24 mouse cellular contexts compared by ENCODE assay signal in the genomic region with DNA sequence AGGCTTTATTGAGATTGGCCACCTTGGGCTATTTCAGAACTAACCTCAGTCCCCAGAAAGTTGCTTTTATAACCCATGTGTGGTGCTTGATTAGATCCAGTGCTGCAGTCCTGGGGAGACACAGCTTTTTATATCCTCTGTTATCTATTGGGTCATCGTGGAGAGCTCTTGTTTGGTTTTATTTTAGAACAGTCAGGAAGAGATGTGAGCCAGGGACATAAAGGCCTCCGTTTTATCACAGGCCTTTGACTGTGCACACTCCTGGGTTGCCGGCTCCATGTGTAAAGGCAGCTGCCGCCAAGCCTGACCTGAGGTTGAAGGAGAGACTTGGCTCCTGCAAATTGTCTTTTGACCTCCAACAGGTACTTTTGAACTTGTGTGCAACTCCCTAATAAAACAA. TPM values are rescaled to one million over a fixed set of nuclear protein-coding genes. Genes with fewer than 3 reads are reported as not detected.
"Had no signal": no experiment of that assay in that cellular context is flagged by ENCODE, and none has a peak within 500 bp of the region (broad histone marks: within the 10 kb centered on the region; RNA-seq: fewer than 3 reads in every experiment).

No protein-coding gene starts in this region.

- H3K4me3 ChIP-seq: layer of hippocampus, adult 2 months; limb, embryonic 13.5 days; megakaryocyte, embryonic 14.5 days; midbrain, embryonic 15.5 days; neural tube, embryonic 12.5 days had no signal

- H3K9me3 ChIP-seq: limb, embryonic 13.5 days; megakaryocyte, embryonic 14.5 days; midbrain, embryonic 15.5 days; neural tube, embryonic 12.5 days had no signal

- H3K36me3 ChIP-seq: limb, embryonic 13.5 days; midbrain, embryonic 15.5 days; neural tube, embryonic 12.5 days had no signal

- H3K27me3 ChIP-seq: midbrain, embryonic 15.5 days had no signal

- H3K4me2 ChIP-seq: limb, embryonic 13.5 days; midbrain, embryonic 11.5 days; midbrain, embryonic 15.5 days; neural tube, embryonic 12.5 days had no signal

- DNase-seq: kidney, postnatal 4 days; left cerebral cortex, postnatal 4 days; lung, adult 18-20 months; lung, postnatal 4 days; right cerebral cortex, postnatal 4 days; spleen, adult 18-20 months; thymus, adult 18-20 months; thymus, postnatal 14 days had no signal

- H3K27ac ChIP-seq: layer of hippocampus, adult 2 months; limb, embryonic 13.5 days; liver, embryonic 14.5 days; midbrain, embryonic 15.5 days; neural tube, embryonic 12.5 days had no signal

- ATAC-seq: midbrain, embryonic 15.5 days had no signal

- H3K9ac ChIP-seq: limb, embryonic 13.5 days; liver, embryonic 14.5 days; midbrain, embryonic 15.5 days; neural tube, embryonic 12.5 days had no signal

RNA-seq across cellular contexts. Expression of a gene that starts 4.4 kb away (rescaled TPM):
- total RNA-seq: liver, adult 2 months; monocyte, adult 5-6 weeks; neutrophil, adult 5-6 weeks had no signal
- polyA plus RNA-seq: liver, adult 2 months; liver, embryonic 14.5 days had no signal

RNA-seq across cellular contexts. Expression of a gene that starts 32.8 kb away (rescaled TPM):
- total RNA-seq: layer of hippocampus, adult 2 months; layer of hippocampus, postnatal 14 days; left cerebral cortex, adult 18-20 months; left cerebral cortex, postnatal 10 days; liver, adult 2 months; monocyte, adult 5-6 weeks; neutrophil, adult 5-6 weeks had no signal
- polyA plus RNA-seq: kidney, embryonic 14.5 days; limb, embryonic 13.5 days; liver, adult 2 months; liver, embryonic 14.5 days; lung, embryonic 16.5 days; midbrain, embryonic 11.5 days; midbrain, embryonic 15.5 days; neural tube, embryonic 12.5 days; stomach, embryonic 14.5 days had no signal

RNA-seq across cellular contexts. Expression of a gene that starts 58.2 kb away (rescaled TPM):
- total RNA-seq: layer of hippocampus, adult 2 months; left cerebral cortex, postnatal 10 days; left cerebral cortex, postnatal 4 days; liver, adult 2 months; monocyte, adult 5-6 weeks; neutrophil, adult 5-6 weeks had no signal
- polyA plus RNA-seq: kidney, embryonic 14.5 days; limb, embryonic 13.5 days; liver, adult 2 months; liver, embryonic 14.5 days; lung, embryonic 16.5 days; midbrain, embryonic 11.5 days; neural tube, embryonic 12.5 days; stomach, embryonic 14.5 days had no signal

RNA-seq across cellular contexts. Expression of a gene that starts 58.3 kb away (rescaled TPM):
- total RNA-seq: liver, adult 2 months; monocyte, adult 5-6 weeks; neutrophil, adult 5-6 weeks had no signal
- polyA plus RNA-seq: kidney, embryonic 14.5 days; limb, embryonic 13.5 days; liver, adult 2 months; liver, embryonic 14.5 days; lung, embryonic 16.5 days; midbrain, embryonic 11.5 days; midbrain, embryonic 15.5 days; neural tube, embryonic 12.5 days; stomach, embryonic 14.5 days had no signal
